Mouse (Mus musculus): ENCODE measurements around the gene Taldo1. TPM values are rescaled to one million over a fixed set of nuclear protein-coding genes. Genes with fewer than 3 reads are reported as not detected.
A peak's percentile ranks its signal among the peaks of the same experiment; 100 is the strongest.

Gene Taldo1
- polyA plus RNA-seq, 1 experiment from 2014 or later: 277 TPM

- H3K4me1 ChIP-seq: peaks cover 18% of the 10 kb centered on the region
- peaks cover 30% of the 10 kb centered on the region for H3K36me3 ChIP-seq
- no peaks in the 10 kb centered on the region for H3K9me3 ChIP-seq
- peak overlapping the region; percentile 92 for H3K4me2 ChIP-seq
- no peak for ATAC-seq (ENCODE audit: insufficient number of reproducible peaks, insufficient read depth, low FRiP score, low TSS enrichment, low read depth)
- no peaks in the 10 kb centered on the region for H3K27me3 ChIP-seq
- whole genome bisulfite sequencing: 2% methylated on average over 16 of the region's 16 CpGs
- peak overlapping the region; percentile 83 for H3K27ac ChIP-seq
- peak overlapping the region; percentile 93 for H3K9ac ChIP-seq
- H3K4me3 ChIP-seq: peak overlapping the region; percentile 90
Observed at GRCm38 (mm10) chr7:141413331-141413730, 21.3 kb downstream of the Taldo1 start.

- no peaks in the 10 kb centered on the region for H3K27me3 ChIP-seq
- peaks cover 17% of the 10 kb centered on the region for H3K4me1 ChIP-seq
- WGBS: under 1% methylated on average over 51 of the region's 56 CpGs
- H3K36me3 ChIP-seq: peaks cover 24% of the 10 kb centered on the region
- peak within 1 kb of the TSS; percentile 83 for H3K27ac ChIP-seq
- H3K4me3 ChIP-seq: peak within 1 kb of the TSS; percentile 90
- H3K4me2 ChIP-seq: peak within 1 kb of the TSS; percentile 92
- peak within 1 kb of the TSS; percentile 93 for H3K9ac ChIP-seq
- peak; percentile 91 for ATAC-seq (ENCODE audit: insufficient number of reproducible peaks, insufficient read depth, low FRiP score, low TSS enrichment, low read depth)
- no peaks in the 10 kb centered on the region for H3K9me3 ChIP-seq
Observed at GRCm38 (mm10) chr7:141413809-141414584, 22.0 kb downstream of the Taldo1 start, which contains the start of gene Gatd1. Gene Gatd1, minus strand, starts transcription at chr7:141414136.

- no peak overlapping the region for H3K9ac ChIP-seq
- no peaks in the 10 kb centered on the region for H3K27me3 ChIP-seq
- peaks cover 14% of the 10 kb centered on the region for H3K4me1 ChIP-seq
- no peak overlapping the region for H3K4me3 ChIP-seq
- 70% methylated on average over 6 of the region's 6 CpGs for WGBS
- H3K9me3 ChIP-seq: no peaks in the 10 kb centered on the region
- H3K36me3 ChIP-seq: 0 out of 2 replicates have a peak, but pooled peaks cover under 1% of the 10 kb centered on the region
- ATAC-seq (ENCODE audit: insufficient number of reproducible peaks, insufficient read depth, low FRiP score, low TSS enrichment, low read depth): no peak
- H3K27ac ChIP-seq: no peak overlapping the region
- no peak overlapping the region for H3K4me2 ChIP-seq
Observed at GRCm38 (mm10) chr7:141416144-141416841, 24.3 kb downstream of the Taldo1 start.

- no peak overlapping the region for H3K4me3 ChIP-seq
- no peaks in the 10 kb centered on the region for H3K27me3 ChIP-seq
- H3K9ac ChIP-seq: peak overlapping the region; percentile 11; the same call in 1 of the 2 replicates
- H3K36me3 ChIP-seq: no peaks in the 10 kb centered on the region
- H3K9me3 ChIP-seq: no peaks in the 10 kb centered on the region
- H3K4me2 ChIP-seq: no peak overlapping the region
- peaks cover 9% of the 10 kb centered on the region for H3K4me1 ChIP-seq
- no peak overlapping the region for H3K27ac ChIP-seq
- 67% methylated on average over 8 of the region's 8 CpGs for WGBS
- no peak for ATAC-seq (ENCODE audit: insufficient number of reproducible peaks, insufficient read depth, low FRiP score, low TSS enrichment, low read depth)
Observed at GRCm38 (mm10) chr7:141417731-141418681, 26.0 kb downstream of the Taldo1 start.

GRCm38 (mm10) chr7:141418970-141419369 is 27.0 kb downstream of the Taldo1 start:
- Histone ChIP-seq H3K9ac (peak overlapping the region; percentile 11; the same call in 1 of the 2 replicates), H3K4me1 (peaks cover 5% of the 10 kb centered on the region), H3K9me3 (no peaks in the 10 kb centered on the region), H3K36me3 (no peaks in the 10 kb centered on the region), H3K4me3 (no peak overlapping the region), H3K27me3 (no peaks in the 10 kb centered on the region), H3K4me2 (no peak overlapping the region), H3K27ac (no peak overlapping the region)
- WGBS: 78% methylated on average over 7 of the region's 7 CpGs
- ATAC-seq (ENCODE audit: insufficient number of reproducible peaks, insufficient read depth, low FRiP score, low TSS enrichment, low read depth): no peak

GRCm38 (mm10) chr7:141420030-141420702 is 28.2 kb downstream of the Taldo1 start:
- 82% methylated on average over 9 of the region's 9 CpGs for WGBS
- Histone ChIP-seq H3K36me3 (no peaks in the 10 kb centered on the region), H3K27me3 (no peaks in the 10 kb centered on the region), H3K9me3 (no peaks in the 10 kb centered on the region), H3K9ac (no peak overlapping the region), H3K4me2 (no peak overlapping the region), H3K27ac (no peak overlapping the region), H3K4me1 (no peaks in the 10 kb centered on the region), H3K4me3 (no peak overlapping the region)
- no peak for ATAC-seq (ENCODE audit: insufficient number of reproducible peaks, insufficient read depth, low FRiP score, low TSS enrichment, low read depth)

GRCm38 (mm10) chr7:141423811-141424210 is 31.8 kb downstream of the Taldo1 start:
- ATAC-seq (ENCODE audit: insufficient number of reproducible peaks, insufficient read depth, low FRiP score, low TSS enrichment, low read depth): no peak
- H3K9ac ChIP-seq: no peak overlapping the region
- no peak overlapping the region for H3K4me3 ChIP-seq
- H3K4me1 ChIP-seq: 0 out of 2 replicates have a peak, but pooled peaks cover 4% of the 10 kb centered on the region
- H3K4me2 ChIP-seq: no peak overlapping the region
- H3K27me3 ChIP-seq: no peaks in the 10 kb centered on the region
- H3K27ac ChIP-seq: no peak overlapping the region
- H3K9me3 ChIP-seq: no peaks in the 10 kb centered on the region
- WGBS: 70% methylated on average over 4 of the region's 4 CpGs
- H3K36me3 ChIP-seq: no peaks in the 10 kb centered on the region

- Histone ChIP-seq H3K9ac (no peak overlapping the region), H3K36me3 (peaks cover 21% of the 10 kb centered on the region), H3K27ac (no peak overlapping the region), H3K4me3 (no peak overlapping the region), H3K4me1 (peaks cover 15% of the 10 kb centered on the region; the same call in 1 of the 2 replicates), H3K9me3 (no peaks in the 10 kb centered on the region), H3K27me3 (no peaks in the 10 kb centered on the region), H3K4me2 (no peak overlapping the region)
- ATAC-seq (ENCODE audit: insufficient number of reproducible peaks, insufficient read depth, low FRiP score, low TSS enrichment, low read depth): no peak
- 77% methylated on average over 12 of the region's 12 CpGs for WGBS
Observed at GRCm38 (mm10) chr7:141426948-141427730, 35.1 kb downstream of the Taldo1 start.

- Histone ChIP-seq H3K36me3 (peaks cover 36% of the 10 kb centered on the region), H3K4me2 (peak overlapping the region; percentile 57), H3K4me1 (peaks cover 19% of the 10 kb centered on the region), H3K27ac (no peak overlapping the region), H3K27me3 (no peaks in the 10 kb centered on the region), H3K4me3 (peak overlapping the region; percentile 29), H3K9ac (peak overlapping the region; percentile 49; the same call in 1 of the 2 replicates), H3K9me3 (no peaks in the 10 kb centered on the region)
- ATAC-seq (ENCODE audit: insufficient number of reproducible peaks, insufficient read depth, low FRiP score, low TSS enrichment, low read depth): no peak
- 54% methylated on average over 5 of the region's 5 CpGs for WGBS
Observed at GRCm38 (mm10) chr7:141428701-141429100, 36.7 kb downstream of the Taldo1 start.

- Histone ChIP-seq H3K9ac (peak within 1 kb of the TSS; percentile 49), H3K4me3 (peak within 1 kb of the TSS; percentile 29), H3K27ac (no peak within 1 kb of the TSS), H3K4me1 (peaks cover 25% of the 10 kb centered on the region), H3K27me3 (no peaks in the 10 kb centered on the region), H3K4me2 (peak within 1 kb of the TSS; percentile 57), H3K9me3 (no peaks in the 10 kb centered on the region), H3K36me3 (peaks cover 38% of the 10 kb centered on the region)
- 2% methylated on average over 19 of the region's 19 CpGs for WGBS
- ATAC-seq (ENCODE audit: insufficient number of reproducible peaks, insufficient read depth, low FRiP score, low TSS enrichment, low read depth): no peak
Observed at GRCm38 (mm10) chr7:141429310-141429709, 37.3 kb downstream of the Taldo1 start, which contains the start of gene Cend1. Gene Cend1, minus strand, starts transcription at chr7:141429491.
